Mouse (Mus musculus): ENCODE data around the gene Cnpy3.

GRCm38 (mm10) chr17:46727271-46727670, 24.7 kb downstream of the Cnpy3 start:
- TF ChIP-seq EP300 (IDR thresholded peaks at IDR 0.05; ENCODE audit: low read depth) (no peak), CTCF (IDR thresholded peaks at IDR 0.05; ENCODE audit: low read depth) (no peak)
